Mouse (Mus musculus): ENCODE data around the gene Numbl.

Numbl gene

GRCm38 (mm10) chr7:27325697-27326096 lies 67.5 kb downstream of the Numbl start:
- DNase-seq (ENCODE audit: low spot score) = no peak

GRCm38 (mm10) chr7:27326101-27326880 lies 68.1 kb downstream of the Numbl start:
- no peak for DNase-seq (ENCODE audit: low spot score)

- DNase-seq (ENCODE audit: low spot score) = no peak
These were observed 69.3 kb downstream of the Numbl start for GRCm38 (mm10) chr7:27327500-27327899.

GRCm38 (mm10) chr7:27328161-27328560 lies 69.9 kb downstream of the Numbl start:
- no peak for DNase-seq (ENCODE audit: low spot score)

GRCm38 (mm10) chr7:27328648-27329047 lies 70.4 kb downstream of the Numbl start:
- no peak for DNase-seq (ENCODE audit: low spot score)

- DNase-seq (ENCODE audit: low spot score) = no peak
These were observed 71.2 kb downstream of the Numbl start for GRCm38 (mm10) chr7:27329326-27329947.

GRCm38 (mm10) chr7:27329981-27330380 lies 71.7 kb downstream of the Numbl start:
- no peak for DNase-seq (ENCODE audit: low spot score)

- peak; percentile 88 for DNase-seq (ENCODE audit: low spot score)
These were observed 72.7 kb downstream of the Numbl start for GRCm38 (mm10) chr7:27330709-27331540.

- no peak for DNase-seq (ENCODE audit: low spot score)
These were observed 73.3 kb downstream of the Numbl start for GRCm38 (mm10) chr7:27331541-27331851.

Data from ovary, adult 18-20 months (tissue).